Mouse (Mus musculus) heart, embryonic 16.5 days (tissue): ENCODE data around the gene Prps1l3. TPM values are rescaled to one million over a fixed set of nuclear protein-coding genes. Genes with fewer than 3 reads are reported as not detected.
"Not testable (repeated sequence)": the region's sequence is repeated elsewhere in the genome, so short reads cannot be mapped to it uniquely, and the experiment has no call there.

Source experiments
- ATAC-seq: fragments of 200-750 bp; cut with Nextera tagmentation; replicated peaks from 2 replicates; pipeline ENCODE4 v1.8.0; 2017; ENCODE audit warnings: moderate number of reproducible peaks; ENCODE audit not compliant: insufficient read depth, low FRiP score; ENCODE audit errors: extremely low read depth
- H3K27ac ChIP-seq: fragments of 300-500 bp; sonication (generic); 2 replicates; pipeline ENCODE4 v1.5.1; 2014; ENCODE audit warnings: mild to moderate bottlenecking, low read length, control low read depth, moderate library complexity
- H3K27me3 ChIP-seq: fragments of 300-500 bp; sonication (generic); 2 replicates; pipeline ENCODE4 v1.6.1; 2014; ENCODE audit warnings: low read length, mixed read lengths; ENCODE audit not compliant: control insufficient read depth, insufficient read depth
- H3K36me3 ChIP-seq: fragments of 300-500 bp; sonication (generic); 2 replicates; pipeline ENCODE4 v1.6.1; 2014; ENCODE audit not compliant: control insufficient read depth, insufficient read depth
- H3K4me1 ChIP-seq: fragments of 300-500 bp; sonication (generic); 2 replicates; pipeline ENCODE4 v1.6.1; 2014; ENCODE audit warnings: low read length, mixed read lengths; ENCODE audit not compliant: control insufficient read depth, insufficient read depth
- H3K4me2 ChIP-seq: fragments of 300-500 bp; sonication (generic); 2 replicates; pipeline ENCODE4 v1.6.1; 2014; ENCODE audit warnings: low read depth, mild to moderate bottlenecking, control low read depth, low read length
- H3K4me3 ChIP-seq: fragments of 300-500 bp; sonication (generic); 2 replicates; pipeline ENCODE4 v1.5.1; 2014; ENCODE audit warnings: mild to moderate bottlenecking, control low read depth, low read length
- H3K9ac ChIP-seq: fragments of 300-500 bp; sonication (generic); 2 replicates; pipeline ENCODE4 v1.6.1; 2014; ENCODE audit warnings: low read length, control low read depth
- H3K9me3 ChIP-seq: fragments of 300-500 bp; sonication (generic); replicated peaks from 2 replicates; pipeline ENCODE4 v1.6.1; 2016; ENCODE audit warnings: low read length; ENCODE audit not compliant: control insufficient read depth
- WGBS: fragments of 180-500 bp; shearing (Covaris S2); extraction: QIAGEN DNeasy Blood & Tissue Kit; methylation state at CpG from one replicate; pipeline ENCODE4 v1.1.7; 2014; 5-methylcytosine and 5-hydroxymethylcytosine counted together
- polyA plus RNA-seq: library from polyadenylated mRNA; unstranded; fragments of >200 nt; fragmentation: Nextera tagmentation; extraction: Ambion mirVana; gene quantifications from 2 replicates; pipeline ENCODE4 v1.2.1, GENCODE M21; 2015

The Prps1l3 gene
- polyA plus RNA-seq, 1 experiment from 2014 or later: 43.0 TPM

- no peaks in the 10 kb centered on the region for H3K9me3 ChIP-seq
- peak within 1 kb of the TSS; percentile 67 for H3K9ac ChIP-seq
- H3K4me2 ChIP-seq: peak within 1 kb of the TSS; percentile 90
- H3K27me3 ChIP-seq: peaks cover 4% of the 10 kb centered on the region; the same call in 1 of the 2 replicates
- 76% methylated on average over 10 of the region's 10 CpGs for WGBS
- no peaks in the 10 kb centered on the region for H3K36me3 ChIP-seq
- ATAC-seq: no peak
- no peak within 1 kb of the TSS for H3K27ac ChIP-seq
- no peaks in the 10 kb centered on the region for H3K4me1 ChIP-seq
- H3K4me3 ChIP-seq: peak within 1 kb of the TSS; percentile 56
Measured at GRCm38 (mm10) chr12:57197363-57198026, 32.7 kb upstream of the Prps1l3 start, which contains the start of gene Slc25a21. TSS of gene Slc25a21 (minus strand) at chr12:57197472.

GRCm38 (mm10) chr12:57198269-57198668 lies 31.9 kb upstream of the Prps1l3 start:
- no peak; the same call in 1 of the 2 replicates for ATAC-seq
- no peak overlapping the region for H3K9ac ChIP-seq

GRCm38 (mm10) chr12:57199427-57199826 lies 30.8 kb upstream of the Prps1l3 start:
- Histone ChIP-seq H3K4me3 (no peak overlapping the region), H3K27me3 (peaks cover 4% of the 10 kb centered on the region; the same call in 1 of the 2 replicates), H3K4me2 (no peak overlapping the region), H3K36me3 (no peaks in the 10 kb centered on the region), H3K4me1 (no peaks in the 10 kb centered on the region), H3K27ac (no peak overlapping the region), H3K9ac (no peak overlapping the region), H3K9me3 (no peaks in the 10 kb centered on the region)
- 82% methylated on average over 2 of the region's 2 CpGs for WGBS
- ATAC-seq: no peak

More at GRCm38 (mm10) chr12:57198269-57198668, 31.9 kb upstream of the Prps1l3 start:
- no peak overlapping the region for H3K27ac ChIP-seq
- no peak overlapping the region for H3K4me3 ChIP-seq
- no peaks in the 10 kb centered on the region for H3K4me1 ChIP-seq
- H3K9me3 ChIP-seq: no peaks in the 10 kb centered on the region
- H3K27me3 ChIP-seq: peaks cover 4% of the 10 kb centered on the region; the same call in 1 of the 2 replicates
- no peak overlapping the region for H3K4me2 ChIP-seq
- no peaks in the 10 kb centered on the region for H3K36me3 ChIP-seq

GRCm38 (mm10) chr12:57201901-57202300 lies 28.3 kb upstream of the Prps1l3 start:
- H3K4me2 ChIP-seq: no peak overlapping the region
- H3K4me3 ChIP-seq: no peak overlapping the region
- no peaks in the 10 kb centered on the region for H3K4me1 ChIP-seq
- H3K27ac ChIP-seq: no peak overlapping the region
- no peak overlapping the region for H3K9ac ChIP-seq
- H3K36me3 ChIP-seq: no peaks in the 10 kb centered on the region
- H3K27me3 ChIP-seq: 0 out of 2 replicates have a peak, but pooled peaks cover 4% of the 10 kb centered on the region
- 79% methylated on average over 3 of the region's 3 CpGs for WGBS
- no peaks in the 10 kb centered on the region for H3K9me3 ChIP-seq
- ATAC-seq: no peak

- H3K9me3 ChIP-seq: no peaks in the 10 kb centered on the region
Measured at GRCm38 (mm10) chr12:57204276-57204851, 25.8 kb upstream of the Prps1l3 start.

GRCm38 (mm10) chr12:57211353-57212311 lies 18.6 kb upstream of the Prps1l3 start:
- Histone ChIP-seq H3K27ac (peak overlapping the region; percentile 15), H3K4me3 (peak overlapping the region; percentile 59), H3K4me2 (peak overlapping the region; percentile 74), H3K9ac (peak overlapping the region; percentile 73), H3K9me3 (no peaks in the 10 kb centered on the region), H3K4me1 (no peaks in the 10 kb centered on the region), H3K36me3 (no peaks in the 10 kb centered on the region), H3K27me3 (no peaks in the 10 kb centered on the region)
- WGBS: 6% methylated on average over 30 of the region's 30 CpGs
- ATAC-seq: peak; percentile 69

More at GRCm38 (mm10) chr12:57204276-57204851, 25.8 kb upstream of the Prps1l3 start:
- no peak overlapping the region for H3K27ac ChIP-seq
- no peaks in the 10 kb centered on the region for H3K36me3 ChIP-seq
- H3K9ac ChIP-seq: no peak overlapping the region
- H3K4me2 ChIP-seq: no peak overlapping the region
- no peaks in the 10 kb centered on the region for H3K27me3 ChIP-seq
- H3K4me3 ChIP-seq: no peak overlapping the region
- no peaks in the 10 kb centered on the region for H3K4me1 ChIP-seq
- no peak for ATAC-seq
- 70% methylated on average over 4 of the region's 4 CpGs for WGBS

GRCm38 (mm10) chr12:57212463-57212862 lies 17.7 kb upstream of the Prps1l3 start:
- not testable (repeated sequence) for H3K9ac ChIP-seq, H3K36me3 ChIP-seq, H3K27ac ChIP-seq, ATAC-seq, H3K4me2 ChIP-seq, H3K4me1 ChIP-seq, H3K27me3 ChIP-seq, H3K4me3 ChIP-seq, H3K9me3 ChIP-seq
- WGBS: 90% methylated on average over 5 of the region's 5 CpGs

GRCm38 (mm10) chr12:57226411-57226810 lies 3.8 kb upstream of the Prps1l3 start:
- Histone ChIP-seq H3K4me1 (peaks cover 3% of the 10 kb centered on the region; the same call in 1 of the 2 replicates), H3K36me3 (no peaks in the 10 kb centered on the region), H3K27ac (no peak overlapping the region), H3K9ac (no peak overlapping the region), H3K4me3 (no peak overlapping the region), H3K4me2 (no peak overlapping the region), H3K27me3 (no peaks in the 10 kb centered on the region), H3K9me3 (no peaks in the 10 kb centered on the region)
- no peak for ATAC-seq
- WGBS: 79% methylated on average over 9 of the region's 9 CpGs
